Mouse (Mus musculus): ENCODE data around the gene Pnliprp2. TPM values are rescaled to one million over a fixed set of nuclear protein-coding genes. Genes with fewer than 3 reads are reported as not detected.

Gene Pnliprp2
- total and polyA plus RNA-seq, 3 experiments: not detected

DNA sequence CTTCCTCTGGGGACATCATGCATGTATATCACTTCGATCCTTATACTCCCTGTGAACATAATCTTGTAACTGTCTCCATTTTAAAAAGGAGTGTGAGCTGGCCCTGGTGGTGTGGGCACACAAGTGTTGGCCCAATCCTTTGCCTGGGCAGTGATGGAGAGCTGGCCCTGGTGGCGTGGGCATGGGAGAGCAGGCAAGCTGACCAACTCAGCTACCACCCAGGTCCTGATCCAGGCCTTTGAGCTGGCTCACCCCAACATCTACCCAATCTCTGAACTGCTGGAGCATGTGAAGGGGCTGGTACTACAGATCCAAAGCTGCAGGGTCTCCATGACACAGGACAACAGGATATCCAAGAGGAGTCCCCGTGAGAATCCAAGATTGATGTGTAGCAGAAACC, 63.8 kb downstream of the Pnliprp2 start:
- DNase-seq (ENCODE audit: low read depth, low spot score): no peak
- H3K27me3 ChIP-seq (ENCODE audit: control insufficient read depth in 1 of 2, insufficient read depth in 2 of 2, low read length in 2 of 2): no peaks in the 10 kb centered on the region
- no peak overlapping the region for H3K4me3 ChIP-seq (ENCODE audit: control insufficient read depth in 1 of 2, insufficient read depth in 1 of 2, low read depth in 2 of 2, low read length in 2 of 2)
- H3K9ac ChIP-seq (ENCODE audit: control insufficient read depth, low read depth, low read length, poor library complexity, severe bottlenecking): no peak overlapping the region
- no peaks in the 10 kb centered on the region for H3K36me3 ChIP-seq (ENCODE audit: control insufficient read depth in 1 of 2, insufficient read depth in 2 of 2, low read length in 2 of 2)
- H3K9me3 ChIP-seq (replicated peaks; ENCODE audit: insufficient read depth, low read length): no peaks in the 10 kb centered on the region
- no peak for TF ChIP-seq ZMIZ1 (IDR thresholded peaks at IDR 0.05; ENCODE audit: low read depth, low read length)
- no peak for TF ChIP-seq NELFE (IDR thresholded peaks at IDR 0.05; ENCODE audit: low read depth, low read length)
- TF ChIP-seq EP300 (IDR thresholded peaks at IDR 0.05; ENCODE audit: low read depth in 1 of 2, low read length in 2 of 2): no peak
- no peak for TF ChIP-seq CHD1 (IDR thresholded peaks at IDR 0.05; ENCODE audit: low read depth, low read length)
- TF ChIP-seq SIN3A (IDR thresholded peaks at IDR 0.05; ENCODE audit: low read length): no peak
- H3K79me2 ChIP-seq (ENCODE audit: control insufficient read depth, insufficient read depth, low read length, poor library complexity): no peaks in the 10 kb centered on the region
- H3K27ac ChIP-seq (ENCODE audit: control insufficient read depth, low read depth, low read length): no peak overlapping the region
- no peaks in the 10 kb centered on the region for H3K4me1 ChIP-seq (ENCODE audit: control insufficient read depth in 1 of 2, insufficient read depth in 2 of 2, low read length in 2 of 2)

DNA sequence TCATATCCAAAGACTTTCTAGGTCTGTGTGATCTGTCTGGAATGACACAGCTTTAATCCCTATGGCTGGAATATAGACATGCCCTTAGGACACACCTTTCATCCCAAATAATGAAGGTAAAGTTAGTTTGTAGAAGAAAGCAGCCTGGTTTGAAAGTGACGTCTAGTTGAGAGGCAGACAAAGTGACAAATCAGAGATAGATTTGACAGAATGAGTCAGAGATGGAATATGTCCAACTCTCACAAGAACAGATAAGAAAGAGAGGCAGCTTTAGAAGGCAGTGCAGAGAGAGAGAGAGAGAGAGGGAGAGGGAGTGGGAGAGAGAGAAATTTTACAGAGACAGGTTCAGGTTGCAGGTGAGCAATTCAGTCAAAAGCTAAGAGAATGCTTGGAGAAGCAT, 64.8 kb downstream of the Pnliprp2 start:
- Histone ChIP-seq H3K9ac (ENCODE audit: control insufficient read depth, low read depth, low read length, poor library complexity, severe bottlenecking) (no peak overlapping the region), H3K4me1 (ENCODE audit: control insufficient read depth in 1 of 2, insufficient read depth in 2 of 2, low read length in 2 of 2) (no peaks in the 10 kb centered on the region), H3K9me3 (replicated peaks; ENCODE audit: insufficient read depth, low read length) (no peaks in the 10 kb centered on the region), H3K4me3 (ENCODE audit: control insufficient read depth in 1 of 2, insufficient read depth in 1 of 2, low read depth in 2 of 2, low read length in 2 of 2) (no peak overlapping the region), H3K79me2 (ENCODE audit: control insufficient read depth, insufficient read depth, low read length, poor library complexity) (no peaks in the 10 kb centered on the region), H3K27me3 (ENCODE audit: control insufficient read depth in 1 of 2, insufficient read depth in 2 of 2, low read length in 2 of 2) (no peaks in the 10 kb centered on the region), H3K36me3 (ENCODE audit: control insufficient read depth in 1 of 2, insufficient read depth in 2 of 2, low read length in 2 of 2) (no peaks in the 10 kb centered on the region), H3K27ac (ENCODE audit: control insufficient read depth, low read depth, low read length) (no peak overlapping the region)
- DNase-seq (ENCODE audit: low read depth, low spot score): no peak
- no peak for TF ChIP-seq POLR2AphosphoS2 (IDR thresholded peaks at IDR 0.05; ENCODE audit: low read length)
- TF ChIP-seq USF1 (IDR thresholded peaks at IDR 0.05; ENCODE audit: low read depth, low read length): no peak
- no peak for TF ChIP-seq EP300 (IDR thresholded peaks at IDR 0.05; ENCODE audit: low read depth in 1 of 2, low read length in 2 of 2)
- TF ChIP-seq ZC3H11A (IDR thresholded peaks at IDR 0.05; ENCODE audit: low read depth, low read length): no peak
- no peak for TF ChIP-seq RAD21 (IDR thresholded peaks at IDR 0.05; ENCODE audit: low read depth, low read length)
- no peak for TF ChIP-seq SIN3A (IDR thresholded peaks at IDR 0.05; ENCODE audit: low read length)
- no peak for TF ChIP-seq TAL1 (IDR thresholded peaks at IDR 0.05; ENCODE audit: low read length)
- no peak for TF ChIP-seq MYB (IDR thresholded peaks at IDR 0.05; ENCODE audit: low read depth, low read length)
- no peak for TF ChIP-seq GABPA (IDR thresholded peaks at IDR 0.05; ENCODE audit: low read depth, low read length)
- TF ChIP-seq MEF2A (IDR thresholded peaks at IDR 0.05; ENCODE audit: extremely low read depth, insufficient replicate concordance, low read depth, low read length, poor library complexity, severe bottlenecking): no peak
- TF ChIP-seq MAX (IDR thresholded peaks at IDR 0.05; ENCODE audit: low read length): no peak
- no peak for TF ChIP-seq E2F4 (IDR thresholded peaks at IDR 0.05; ENCODE audit: borderline replicate concordance, low read depth, low read length)
- TF ChIP-seq RCOR1 (IDR thresholded peaks at IDR 0.05; ENCODE audit: low read depth, low read length): no peak
- no peak for TF ChIP-seq UBTF (IDR thresholded peaks at IDR 0.05; ENCODE audit: borderline replicate concordance, insufficient read depth, low read depth, low read length)
- no peak for TF ChIP-seq ETS1 (IDR thresholded peaks at IDR 0.05; ENCODE audit: low read depth, low read length)
- TF ChIP-seq MAFK (IDR thresholded peaks at IDR 0.05; ENCODE audit: borderline replicate concordance, low read depth, low read length): no peak
- no peak for TF ChIP-seq BHLHE40 (IDR thresholded peaks at IDR 0.05; ENCODE audit: borderline replicate concordance, low read depth, low read length)
- no peak for TF ChIP-seq JUND (IDR thresholded peaks at IDR 0.05; ENCODE audit: low read depth, low read length)
- TF ChIP-seq HCFC1 (IDR thresholded peaks at IDR 0.05; ENCODE audit: low read depth, low read length): no peak
- TF ChIP-seq USF2 (IDR thresholded peaks at IDR 0.05; ENCODE audit: borderline replicate concordance in 1 of 2, insufficient read depth in 1 of 2, low read depth in 1 of 2, low read length in 2 of 2): no peak
